10 mouse cellular contexts compared by ENCODE assay signal in the genomic region with DNA sequence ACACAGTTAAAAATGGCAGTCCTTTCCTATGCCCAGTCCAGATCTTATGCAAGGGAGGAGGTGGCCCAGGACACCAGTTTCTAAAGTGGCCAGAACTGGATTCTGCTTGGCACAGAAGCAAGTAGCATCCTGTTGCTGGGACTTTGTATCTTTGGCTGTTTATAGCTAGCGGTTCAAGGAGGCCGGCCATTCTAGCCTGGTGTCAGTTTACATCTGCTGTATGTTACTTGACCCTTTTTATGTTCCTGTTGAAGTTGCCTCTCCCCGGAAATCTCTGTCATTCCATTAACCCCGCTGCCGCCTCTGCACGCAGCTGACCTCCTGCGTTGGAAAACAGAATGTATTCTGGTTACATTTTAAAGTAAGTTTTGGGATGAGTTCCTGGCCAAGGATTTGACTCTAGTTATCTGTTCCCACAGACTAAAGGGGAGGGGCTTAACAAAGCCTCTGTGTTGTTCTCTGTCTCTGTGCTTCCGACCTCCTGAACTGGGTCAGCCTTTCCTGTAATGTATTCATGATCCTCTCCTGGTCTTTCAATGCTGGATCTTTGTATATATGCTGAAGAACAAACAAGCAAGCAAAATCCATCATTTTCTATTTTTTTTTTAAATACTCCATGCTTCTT.
A peak's percentile ranks its signal among the peaks of the same experiment; 100 is the strongest.
DNase-seq lines count a peak whose midpoint lies in the region; ATAC-seq and TF ChIP-seq lines count a peak whose summit lies in the region.
"Had no signal": no experiment of that assay in that cellular context is flagged by ENCODE, and none has a peak within 500 bp of the region (broad histone marks: within the 10 kb centered on the region; RNA-seq: fewer than 3 reads in every experiment).

No protein-coding gene starts in this region.

- no peaks in the 10 kb centered on the region for H3K9me3 ChIP-seq in heart, embryonic 15.5 days (replicated peaks)
- peaks cover 9% of the 10 kb centered on the region for H3K9me3 ChIP-seq in limb, embryonic 14.5 days (ENCODE audit: control insufficient read depth, low read length)
- H3K9me3 ChIP-seq: limb, embryonic 15.5 days had no signal

- H3K27me3 ChIP-seq in heart, embryonic 15.5 days, result no peaks in the 10 kb centered on the region
- no peaks in the 10 kb centered on the region for H3K27me3 ChIP-seq in limb, embryonic 14.5 days (ENCODE audit: control insufficient read depth, insufficient read depth, low read length)
- H3K27me3 ChIP-seq: limb, embryonic 15.5 days had no signal

- H3K4me3 ChIP-seq in heart, embryonic 15.5 days, result peak overlapping the region; percentile 14; the same call in 1 of the 2 replicates
- H3K4me3 ChIP-seq in limb, embryonic 14.5 days (replicated peaks; ENCODE audit: low read length), result no peak overlapping the region
- H3K4me3 ChIP-seq in layer of hippocampus, adult 2 months, result no peak overlapping the region
- H3K4me3 ChIP-seq: erythroblast, embryonic 14.5 days; limb, embryonic 15.5 days had no signal

- WGBS in heart, embryonic 15.5 days, result 7% methylated on average over 8 of the region's 8 CpGs
- WGBS in limb, embryonic 14.5 days, result 4% methylated on average over 8 of the region's 8 CpGs

- ATAC-seq in heart, embryonic 15.5 days (replicated peaks; ENCODE audit: insufficient number of reproducible peaks, insufficient read depth, low FRiP score, low read depth), result peak; percentile 76; the same call in 1 of the 2 replicates
- ATAC-seq in limb, embryonic 14.5 days (ENCODE audit: low FRiP score, low read depth), result peak; percentile 72; the same call in 1 of the 2 replicates

- peak overlapping the region; percentile 53 for H3K4me2 ChIP-seq in heart, embryonic 15.5 days
- H3K4me2 ChIP-seq in limb, embryonic 14.5 days (replicated peaks; ENCODE audit: low read depth, low read length, severe bottlenecking), result 0 out of 2 replicates have a peak overlapping the region, but pooled peaks have one; percentile 4
- H3K4me2 ChIP-seq: limb, embryonic 15.5 days had no signal

- H3K36me3 ChIP-seq in heart, embryonic 15.5 days, result 0 out of 2 replicates have a peak, but pooled peaks cover 5% of the 10 kb centered on the region
- no peaks in the 10 kb centered on the region for H3K36me3 ChIP-seq in limb, embryonic 14.5 days (ENCODE audit: control insufficient read depth, insufficient read depth, low read length)
- H3K36me3 ChIP-seq: limb, embryonic 15.5 days had no signal

- no peak for TF ChIP-seq CTCF in layer of hippocampus, adult 2 months (conservative IDR thresholded peaks at IDR 0.05)

- no peak for TF ChIP-seq POLR2A in limb, embryonic 14.5 days (IDR thresholded peaks at IDR 0.05; ENCODE audit: borderline replicate concordance, extremely low read depth, insufficient read depth, insufficient read length)

- H3K9ac ChIP-seq in heart, embryonic 15.5 days, result 0 out of 2 replicates have a peak overlapping the region, but pooled peaks have one; percentile 1
- no peak overlapping the region for H3K9ac ChIP-seq in limb, embryonic 14.5 days (ENCODE audit: low read depth, low read length, severe bottlenecking)
- H3K9ac ChIP-seq: limb, embryonic 15.5 days had no signal

- DNase-seq in adrenal gland, postnatal 10 days, result peak; percentile 9
- DNase-seq in adrenal gland, postnatal 25 days, result no peak
- DNase-seq in embryo, embryonic 9.5 days (ENCODE audit: extremely low spot score), result peak; percentile 39
- DNase-seq in limb, embryonic 14.5 days (ENCODE audit: low spot score), result peak; percentile 37
- no peak for DNase-seq in left cerebral cortex, postnatal 14 days (ENCODE audit: low spot score in 2 of 2)
- DNase-seq in layer of hippocampus, adult 2 months (ENCODE audit: low spot score in 2 of 2), result no peak
- no peak for DNase-seq in cerebellum, adult 11 months

- intact Hi-C loops in left cerebral cortex, postnatal 14 days (cut with DNase I), result no loop called here

- H3K27ac ChIP-seq in heart, embryonic 15.5 days, result peak overlapping the region; percentile 80
- H3K27ac ChIP-seq in limb, embryonic 14.5 days (replicated peaks; ENCODE audit: low read depth, low read length), result no peak overlapping the region
- no peak overlapping the region for H3K27ac ChIP-seq in layer of hippocampus, adult 2 months
- H3K27ac ChIP-seq: limb, embryonic 15.5 days had no signal

- H3K4me1 ChIP-seq in heart, embryonic 15.5 days (replicated peaks), result peaks cover 22% of the 10 kb centered on the region
- no peaks in the 10 kb centered on the region for H3K4me1 ChIP-seq in limb, embryonic 14.5 days (ENCODE audit: control insufficient read depth, insufficient read depth, low read length)
- H3K4me1 ChIP-seq: limb, embryonic 15.5 days had no signal

Comparison
In these comparisons a context has a peak if more than half of its experiments do, and no peak if none do; other contexts are left out.
1. DNase-seq: peak in adrenal gland, postnatal 10 days (single experiment), embryo, embryonic 9.5 days (single experiment) and limb, embryonic 14.5 days (single experiment); none in adrenal gland, postnatal 25 days (single experiment), left cerebral cortex, postnatal 14 days (0 of 2), layer of hippocampus, adult 2 months (0 of 2) and cerebellum, adult 11 months (single experiment).